Mouse (Mus musculus) kidney, embryonic 16.5 days (tissue): ENCODE measurements around the gene Ube2q2. TPM values are rescaled to one million over a fixed set of nuclear protein-coding genes. Genes with fewer than 3 reads are reported as not detected.
"Not testable (repeated sequence)": the region's sequence is repeated elsewhere in the genome, so short reads cannot be mapped to it uniquely, and the experiment has no call there.

Source experiments
- ATAC-seq: fragments of 200-750 bp; cut with Nextera tagmentation; 2 replicates; pipeline ENCODE4 v1.8.0; 2017; ENCODE audit warnings: moderate TSS enrichment; ENCODE audit not compliant: low FRiP score, low TSS enrichment
- H3K27ac ChIP-seq: fragments of 300-500 bp; sonication (generic); 2 replicates; pipeline ENCODE4 v1.5.1; 2014; ENCODE audit warnings: low read length
- H3K27me3 ChIP-seq: fragments of 300-500 bp; sonication (generic); 2 replicates; pipeline ENCODE4 v1.6.1; 2014; ENCODE audit warnings: low read length, control low read depth, mixed read lengths; ENCODE audit not compliant: insufficient read depth
- H3K36me3 ChIP-seq: fragments of 300-500 bp; sonication (generic); 2 replicates; pipeline ENCODE4 v1.6.1; 2014; ENCODE audit warnings: low read length, control low read depth, mixed read lengths; ENCODE audit not compliant: insufficient read depth
- H3K4me1 ChIP-seq: fragments of 300-500 bp; sonication (generic); 2 replicates; pipeline ENCODE4 v1.6.1; 2014; ENCODE audit warnings: low read length, control low read depth, mixed read lengths; ENCODE audit not compliant: insufficient read depth
- H3K4me2 ChIP-seq: fragments of 300-500 bp; sonication (generic); replicated peaks from 2 replicates; pipeline ENCODE4 v1.6.1; 2014; ENCODE audit warnings: low read depth, low read length
- H3K4me3 ChIP-seq: fragments of 300-500 bp; sonication (generic); 2 replicates; pipeline ENCODE4 v1.5.1; 2014; ENCODE audit warnings: mild to moderate bottlenecking, low read length
- H3K9ac ChIP-seq: fragments of 300-500 bp; sonication (generic); replicated peaks from 2 replicates; pipeline ENCODE4 v1.6.1; 2014; ENCODE audit warnings: low read length
- H3K9me3 ChIP-seq: fragments of 300-500 bp; sonication (generic); 2 replicates; pipeline ENCODE4 v1.6.1; 2016; ENCODE audit warnings: low read length, control low read depth
- WGBS: fragments of 180-500 bp; shearing (Covaris S2); extraction: QIAGEN DNeasy Blood & Tissue Kit; methylation state at CpG from one replicate; pipeline ENCODE4 v1.1.7; 2014; 5-methylcytosine and 5-hydroxymethylcytosine counted together
- polyA plus RNA-seq: library from polyadenylated mRNA; unstranded; fragments of >200 nt; fragmentation: Nextera tagmentation; extraction: Ambion mirVana; gene quantifications from 2 replicates; pipeline ENCODE4 v1.2.1, GENCODE M21; 2015

Ube2q2 gene
- polyA plus RNA-seq, 1 experiment from 2014 or later = 29.2 TPM

DNA sequence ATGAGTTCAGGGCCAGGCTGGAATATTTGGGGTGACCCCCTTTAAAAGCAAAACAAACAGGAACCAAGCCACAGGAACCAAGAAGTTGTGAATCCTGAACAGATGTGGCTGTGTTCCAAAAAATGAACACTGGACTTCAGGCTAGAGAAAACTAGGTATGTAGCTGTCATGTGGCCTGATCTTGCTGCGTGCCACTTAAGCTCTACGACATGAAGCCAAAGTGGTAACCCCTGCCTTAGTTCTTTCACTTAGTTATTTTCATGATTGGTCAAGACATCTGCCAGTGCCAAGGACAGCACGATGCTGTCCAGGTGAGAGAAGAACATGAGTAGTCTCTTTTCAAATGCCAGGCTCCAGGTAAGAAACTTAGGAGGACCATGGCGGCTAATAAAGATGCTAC is 98.3 kb downstream of the Ube2q2 start:
- no peak overlapping the region for H3K4me2 ChIP-seq
- no peak for ATAC-seq
- H3K9ac ChIP-seq = no peak overlapping the region
- H3K4me1 ChIP-seq = no peaks in the 10 kb centered on the region
- no peaks in the 10 kb centered on the region for H3K27me3 ChIP-seq
- H3K36me3 ChIP-seq = no peaks in the 10 kb centered on the region
- no peaks in the 10 kb centered on the region for H3K9me3 ChIP-seq
- 94% methylated on average over 4 of the region's 4 CpGs for WGBS
- no peak overlapping the region for H3K4me3 ChIP-seq
- H3K27ac ChIP-seq = no peak overlapping the region

DNA sequence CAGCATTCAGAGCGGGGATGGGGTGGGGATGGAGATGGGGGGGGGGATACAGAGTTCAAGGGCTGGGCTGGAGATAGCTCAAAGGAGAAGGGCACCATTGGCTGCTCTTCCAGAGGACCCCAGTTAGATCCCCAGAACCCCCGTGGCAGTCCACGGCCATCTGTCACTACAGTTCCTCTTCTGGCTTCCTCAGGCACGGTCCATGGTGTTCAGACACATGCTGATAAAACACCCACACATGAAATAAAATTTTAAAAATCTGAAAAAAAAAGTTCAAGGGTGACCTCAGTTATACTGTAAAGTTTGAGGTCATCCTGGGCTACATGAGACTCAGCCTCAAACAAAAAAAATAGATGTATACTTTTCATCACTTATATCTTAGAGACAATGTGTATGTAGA is 99.8 kb downstream of the Ube2q2 start:
- H3K9ac ChIP-seq = no peak overlapping the region
- H3K36me3 ChIP-seq = no peaks in the 10 kb centered on the region
- ATAC-seq = no peak

DNA sequence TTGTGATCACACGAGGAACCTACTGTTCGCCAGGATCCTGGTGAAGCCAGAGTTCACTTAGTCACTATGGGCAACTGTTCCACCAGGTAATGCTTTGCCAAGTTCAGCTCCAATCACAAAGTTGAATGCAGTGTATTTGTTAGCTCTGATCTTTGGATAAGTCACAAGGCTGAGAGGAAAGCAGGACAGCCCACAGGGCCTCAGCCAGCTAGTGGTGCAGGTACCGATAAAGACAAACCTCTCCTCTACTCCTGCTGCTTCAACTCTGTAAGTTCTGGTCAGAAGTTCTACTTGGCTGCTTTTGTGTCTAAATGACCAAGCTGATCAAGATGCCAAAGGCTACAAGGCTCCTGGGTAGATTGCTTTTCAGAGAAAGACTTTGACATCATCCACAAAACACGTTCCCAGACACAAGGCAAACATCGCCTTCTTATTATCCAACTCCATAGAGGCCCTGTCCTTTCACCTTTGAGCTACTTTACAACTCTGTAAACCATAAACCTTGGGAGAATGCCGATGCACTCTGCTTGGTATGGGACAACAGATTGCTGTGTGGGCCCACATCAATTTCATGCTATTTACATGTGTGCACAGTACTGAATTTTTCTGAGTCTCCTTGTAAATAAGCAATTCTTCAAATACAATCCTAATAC is 102.1 kb downstream of the Ube2q2 start:
- H3K27me3 ChIP-seq = no peaks in the 10 kb centered on the region
- no peaks in the 10 kb centered on the region for H3K4me1 ChIP-seq
- no peak for ATAC-seq
- H3K36me3 ChIP-seq = no peaks in the 10 kb centered on the region
- 75% methylated on average over 6 of the region's 6 CpGs for WGBS
- no peak overlapping the region for H3K27ac ChIP-seq
- H3K9me3 ChIP-seq = no peaks in the 10 kb centered on the region
- no peak overlapping the region for H3K4me3 ChIP-seq
- no peak overlapping the region for H3K4me2 ChIP-seq
- no peak overlapping the region for H3K9ac ChIP-seq

More for the DNA sequence above, 99.8 kb downstream of the Ube2q2 start:
- H3K27ac ChIP-seq = no peak overlapping the region
- H3K9me3 ChIP-seq = no peaks in the 10 kb centered on the region
- no peak overlapping the region for H3K4me3 ChIP-seq
- no peaks in the 10 kb centered on the region for H3K4me1 ChIP-seq
- H3K27me3 ChIP-seq = no peaks in the 10 kb centered on the region
- H3K4me2 ChIP-seq = no peak overlapping the region
- 73% methylated on average over 4 of the region's 4 CpGs for WGBS

GRCm38 (mm10) chr9:55252097-55252496 is 103.4 kb downstream of the Ube2q2 start:
- H3K4me3 ChIP-seq, H3K36me3 ChIP-seq, H3K4me2 ChIP-seq, H3K27me3 ChIP-seq, H3K9me3 ChIP-seq, H3K9ac ChIP-seq, H3K4me1 ChIP-seq, ATAC-seq, H3K27ac ChIP-seq: not testable (repeated sequence)
- 60% methylated on average over 2 of the region's 2 CpGs for whole genome bisulfite sequencing

GRCm38 (mm10) chr9:55253849-55254248 is 105.2 kb downstream of the Ube2q2 start:
- no peak overlapping the region for H3K9ac ChIP-seq
- no peaks in the 10 kb centered on the region for H3K27me3 ChIP-seq
- no peak overlapping the region for H3K27ac ChIP-seq
- ATAC-seq = no peak
- H3K36me3 ChIP-seq = no peaks in the 10 kb centered on the region
- H3K9me3 ChIP-seq = no peaks in the 10 kb centered on the region
- H3K4me2 ChIP-seq = no peak overlapping the region
- H3K4me1 ChIP-seq = no peaks in the 10 kb centered on the region
- H3K4me3 ChIP-seq = no peak overlapping the region
- 80% methylated on average over 1 of the region's 1 CpGs for WGBS

GRCm38 (mm10) chr9:55255056-55255455 is 106.4 kb downstream of the Ube2q2 start:
- Histone ChIP-seq H3K9ac (no peak overlapping the region), H3K4me3 (no peak overlapping the region), H3K27me3 (no peaks in the 10 kb centered on the region), H3K4me2 (no peak overlapping the region), H3K27ac (no peak overlapping the region), H3K4me1 (no peaks in the 10 kb centered on the region), H3K9me3 (no peaks in the 10 kb centered on the region), H3K36me3 (no peaks in the 10 kb centered on the region)
- no peak for ATAC-seq
- WGBS = 88% methylated on average over 5 of the region's 5 CpGs

- Histone ChIP-seq H3K4me2 (no peak overlapping the region), H3K27me3 (no peaks in the 10 kb centered on the region), H3K27ac (no peak overlapping the region), H3K4me3 (no peak overlapping the region), H3K36me3 (no peaks in the 10 kb centered on the region), H3K4me1 (no peaks in the 10 kb centered on the region), H3K9ac (no peak overlapping the region), H3K9me3 (no peaks in the 10 kb centered on the region)
- ATAC-seq = no peak
- 63% methylated on average over 4 of the region's 4 CpGs for WGBS
Observed at GRCm38 (mm10) chr9:55255604-55256003, 107.0 kb downstream of the Ube2q2 start.

DNA sequence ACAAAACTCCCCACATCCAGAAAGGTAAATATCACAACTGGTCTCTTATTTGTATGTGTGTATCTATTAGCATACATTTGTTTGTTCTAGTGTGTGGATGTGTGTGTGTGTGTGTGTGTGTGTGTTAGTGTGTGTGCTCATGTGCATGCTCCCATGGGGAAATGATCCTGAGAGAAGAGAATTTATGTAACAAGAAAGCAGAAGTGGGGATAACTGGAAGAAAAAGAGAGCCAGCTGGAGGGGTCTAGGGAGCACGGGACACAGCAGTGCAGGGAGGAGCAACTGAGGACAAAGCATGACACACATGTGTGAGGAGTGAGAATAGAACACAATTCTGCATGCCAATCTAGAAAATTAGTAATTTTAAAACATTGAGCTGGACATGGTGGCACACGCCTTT is 108.5 kb downstream of the Ube2q2 start:
- ATAC-seq = no peak
- Histone ChIP-seq H3K4me1 (no peaks in the 10 kb centered on the region), H3K27me3 (no peaks in the 10 kb centered on the region), H3K9me3 (no peaks in the 10 kb centered on the region), H3K27ac (no peak overlapping the region), H3K4me3 (no peak overlapping the region), H3K4me2 (no peak overlapping the region), H3K36me3 (no peaks in the 10 kb centered on the region), H3K9ac (no peak overlapping the region)
- WGBS = 90% methylated on average over 2 of the region's 2 CpGs

Other genes with a start within 250 kb of the Ube2q2 start
- gene Hykk, start 231.6 kb upstream of the Ube2q2 start, polyA plus RNA-seq = 12.9 and 14.0 TPM in 2 replicates
- gene Psma4, start 198.1 kb upstream of the Ube2q2 start, polyA plus RNA-seq = 319 and 335 TPM in 2 replicates
- gene AY074887, start 197.9 kb upstream of the Ube2q2 start, polyA plus RNA-seq = 0.96 and 1.6 TPM in 2 replicates
- gene Chrna5, start 168.0 kb upstream of the Ube2q2 start, polyA plus RNA-seq = 0.40 and 0.91 TPM in 2 replicates
- gene Chrna3, start 122.3 kb upstream of the Ube2q2 start, polyA plus RNA-seq = 0.57 and 1.0 TPM in 2 replicates
- 2.9 and 3.8 TPM in 2 replicates for gene Chrnb4, start 100.1 kb upstream of the Ube2q2 start, polyA plus RNA-seq
- gene Fbxo22, start 60.1 kb downstream of the Ube2q2 start, polyA plus RNA-seq = 69.5 and 73.4 TPM in 2 replicates
- gene Nrg4, start 178.0 kb downstream of the Ube2q2 start, polyA plus RNA-seq = 0.71 and 0.95 TPM in 2 replicates
- gene Tmem266, start 178.1 kb downstream of the Ube2q2 start, polyA plus RNA-seq = 0.32 and 0.47 TPM in 2 replicates